Mouse (Mus musculus) limb, embryonic 11.5 days (tissue): Measurements from ENCODE around the gene S100a13. TPM values are rescaled to one million over a fixed set of nuclear protein-coding genes. Genes with fewer than 3 reads are reported as not detected.

Source experiments
- ATAC-seq: fragments of 200-750 bp; cut with Nextera tagmentation; 2 replicates; pipeline ENCODE4 v1.8.0; 2017; ENCODE audit warnings: low read depth; ENCODE audit not compliant: insufficient number of reproducible peaks, low FRiP score, low TSS enrichment
- DNase-seq: peaks from one replicate; pipeline ENCODE4 v3.0.0-alpha.2; 2015; ENCODE audit warnings: low spot score
- H3K27ac ChIP-seq: fragments of 300-500 bp; sonication (generic); replicated peaks from 2 replicates; pipeline ENCODE4 v1.5.1; 2014; ENCODE audit warnings: low read depth, mild to moderate bottlenecking, low read length
- H3K27me3 ChIP-seq: fragments of 300-500 bp; sonication (generic); 2 replicates; pipeline ENCODE4 v1.6.1; 2014; ENCODE audit warnings: mild to moderate bottlenecking, low read length, mixed read lengths; ENCODE audit not compliant: control insufficient read depth, insufficient read depth
- H3K36me3 ChIP-seq: fragments of 300-500 bp; sonication (generic); 2 replicates; pipeline ENCODE4 v1.6.1; 2014; ENCODE audit warnings: mild to moderate bottlenecking, low read length, moderate library complexity, mixed read lengths; ENCODE audit not compliant: control insufficient read depth, insufficient read depth
- H3K4me1 ChIP-seq: fragments of 300-500 bp; sonication (generic); 2 replicates; pipeline ENCODE4 v1.6.1; 2014; ENCODE audit warnings: low read length, mixed read lengths; ENCODE audit not compliant: control insufficient read depth, insufficient read depth
- H3K4me2 ChIP-seq: fragments of 300-500 bp; sonication (generic); 2 replicates; pipeline ENCODE4 v1.6.1; 2014; ENCODE audit warnings: low read depth, mild to moderate bottlenecking, moderate library complexity; ENCODE audit not compliant: severe bottlenecking
- H3K4me3 ChIP-seq: fragments of 300-500 bp; sonication (generic); 2 replicates; pipeline ENCODE4 v1.5.1; 2014; ENCODE audit warnings: low read depth, low read length
- H3K9ac ChIP-seq: fragments of 300-500 bp; sonication (generic); 2 replicates; pipeline ENCODE4 v1.6.1; 2014; ENCODE audit warnings: mild to moderate bottlenecking, low read length
- H3K9me3 ChIP-seq: fragments of 300-500 bp; sonication (generic); 2 replicates; pipeline ENCODE4 v1.6.1; 2016; ENCODE audit warnings: low read length; ENCODE audit not compliant: control insufficient read depth
- whole genome bisulfite sequencing: fragments of 180-500 bp; shearing (Covaris S2); extraction: QIAGEN DNeasy Blood & Tissue Kit; methylation state at CpG from one replicate; pipeline ENCODE4 v1.1.7; 2014; 5-methylcytosine and 5-hydroxymethylcytosine counted together
- polyA plus RNA-seq: library from polyadenylated mRNA; unstranded; fragments of >200 nt; fragmentation: Nextera tagmentation; extraction: Ambion mirVana; gene quantifications from 2 replicates; pipeline ENCODE4 v1.2.1, GENCODE M21; 2014

S100a13 gene
- polyA plus RNA-seq, 1 experiment from 2014 or later: 12.6 TPM

GRCm38 (mm10) chr3:90526580-90526979 is 12.3 kb downstream of the S100a13 start, which contains the start of gene S100a14:
S100a14 (plus strand) TSS chr3:90526856.
- Histone ChIP-seq H3K27me3 (no peaks in the 10 kb centered on the region), H3K4me2 (no peak within 1 kb of the TSS), H3K9ac (no peak within 1 kb of the TSS), H3K4me3 (no peak within 1 kb of the TSS), H3K27ac (no peak within 1 kb of the TSS), H3K36me3 (no peaks in the 10 kb centered on the region), H3K9me3 (no peaks in the 10 kb centered on the region), H3K4me1 (no peaks in the 10 kb centered on the region)
- 72% methylated on average over 5 of the region's 5 CpGs for WGBS
- DNase-seq: no peak
- ATAC-seq: no peak

DNA sequence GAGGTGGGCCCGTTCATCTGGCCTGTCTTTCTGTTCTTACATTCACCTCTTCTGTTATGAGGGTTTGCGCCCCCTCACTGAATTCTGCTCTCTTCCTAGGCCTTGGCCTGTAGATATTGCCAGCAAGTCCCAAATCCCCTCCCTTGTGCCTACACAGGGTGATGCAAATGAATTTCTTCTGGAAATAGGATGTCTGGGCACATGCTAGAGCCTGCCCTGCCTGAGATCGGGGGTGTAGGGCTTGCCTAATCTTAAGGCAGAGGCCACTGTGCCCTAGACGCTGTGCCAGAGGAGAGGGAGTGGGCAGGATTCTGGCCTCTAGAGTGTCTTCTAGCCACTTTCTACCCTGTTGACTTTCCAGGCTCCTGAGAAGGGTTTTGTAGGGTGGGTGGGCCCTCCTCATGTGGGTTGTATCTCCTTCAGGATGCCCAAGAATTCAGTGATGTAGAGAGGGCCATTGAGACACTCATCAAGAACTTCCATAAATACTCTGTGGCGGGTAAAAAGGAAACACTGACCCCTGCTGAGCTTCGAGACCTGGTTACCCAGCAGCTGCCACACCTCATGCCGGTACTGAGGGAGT is 13.1 kb downstream of the S100a13 start:
- WGBS: 83% methylated on average over 7 of the region's 7 CpGs

DNA sequence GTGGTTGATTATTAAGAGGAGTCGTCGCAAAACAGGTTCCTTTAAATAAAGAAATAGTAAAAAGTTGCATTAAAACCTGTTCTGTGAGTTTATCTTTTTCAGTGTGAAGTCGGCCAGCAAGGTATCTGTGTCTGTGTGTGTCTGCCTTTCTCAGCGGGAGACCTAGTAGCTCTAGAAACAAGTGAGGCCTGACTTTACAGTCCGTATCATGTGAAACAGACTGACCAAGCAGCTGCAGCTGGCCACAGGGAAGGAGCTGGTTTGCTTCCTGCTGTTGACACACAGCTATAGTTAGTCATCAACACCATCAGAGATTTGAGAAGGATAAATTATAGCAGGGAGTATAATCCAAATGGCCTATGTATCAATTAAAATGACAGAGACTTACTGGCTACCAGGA is 17.5 kb downstream of the S100a13 start:
- ATAC-seq (no peak), DNase-seq (no peak)
- H3K4me3 ChIP-seq: no peak overlapping the region
- no peak overlapping the region for H3K4me2 ChIP-seq
- WGBS: 73% methylated on average over 5 of the region's 5 CpGs
- no peak overlapping the region for H3K9ac ChIP-seq
- H3K4me1 ChIP-seq: no peaks in the 10 kb centered on the region
- H3K36me3 ChIP-seq: no peaks in the 10 kb centered on the region
- H3K27me3 ChIP-seq: no peaks in the 10 kb centered on the region
- H3K9me3 ChIP-seq: no peaks in the 10 kb centered on the region
- no peak overlapping the region for H3K27ac ChIP-seq

More for the DNA sequence above, 13.1 kb downstream of the S100a13 start:
- H3K9ac ChIP-seq: no peak overlapping the region
- ATAC-seq: no peak
- H3K4me1 ChIP-seq: no peaks in the 10 kb centered on the region
- no peak overlapping the region for H3K27ac ChIP-seq
- no peaks in the 10 kb centered on the region for H3K9me3 ChIP-seq
- no peak overlapping the region for H3K4me3 ChIP-seq
- no peaks in the 10 kb centered on the region for H3K27me3 ChIP-seq
- no peak overlapping the region for H3K4me2 ChIP-seq
- no peak for DNase-seq
- H3K36me3 ChIP-seq: no peaks in the 10 kb centered on the region

DNA sequence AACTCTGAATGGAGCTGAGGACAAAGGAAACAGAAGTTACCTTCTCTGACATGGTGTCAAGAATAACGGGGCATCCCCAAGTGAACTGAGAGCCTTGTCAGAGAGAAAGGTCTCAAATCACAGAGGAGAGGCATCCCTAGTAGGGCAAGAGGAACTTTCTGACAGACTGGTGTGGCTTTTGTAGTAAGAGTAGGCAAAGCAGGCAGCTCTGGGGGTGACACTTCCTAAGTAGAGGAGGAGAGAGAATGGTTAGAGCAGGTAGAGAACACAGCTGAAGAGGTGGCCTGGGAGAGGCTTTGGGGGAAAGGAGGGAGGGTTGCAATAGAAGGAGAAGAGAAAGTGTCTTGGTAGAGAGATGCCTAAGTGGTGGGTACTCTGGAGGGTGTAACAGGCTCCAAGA is 21.2 kb downstream of the S100a13 start:
- Histone ChIP-seq H3K36me3 (no peaks in the 10 kb centered on the region), H3K27me3 (no peaks in the 10 kb centered on the region), H3K4me2 (no peak overlapping the region), H3K9me3 (no peaks in the 10 kb centered on the region), H3K4me3 (no peak overlapping the region), H3K27ac (no peak overlapping the region), H3K9ac (no peak overlapping the region), H3K4me1 (no peaks in the 10 kb centered on the region)
- ATAC-seq (no peak), DNase-seq (no peak)
- WGBS: 62% methylated on average over 1 of the region's 1 CpGs

DNA sequence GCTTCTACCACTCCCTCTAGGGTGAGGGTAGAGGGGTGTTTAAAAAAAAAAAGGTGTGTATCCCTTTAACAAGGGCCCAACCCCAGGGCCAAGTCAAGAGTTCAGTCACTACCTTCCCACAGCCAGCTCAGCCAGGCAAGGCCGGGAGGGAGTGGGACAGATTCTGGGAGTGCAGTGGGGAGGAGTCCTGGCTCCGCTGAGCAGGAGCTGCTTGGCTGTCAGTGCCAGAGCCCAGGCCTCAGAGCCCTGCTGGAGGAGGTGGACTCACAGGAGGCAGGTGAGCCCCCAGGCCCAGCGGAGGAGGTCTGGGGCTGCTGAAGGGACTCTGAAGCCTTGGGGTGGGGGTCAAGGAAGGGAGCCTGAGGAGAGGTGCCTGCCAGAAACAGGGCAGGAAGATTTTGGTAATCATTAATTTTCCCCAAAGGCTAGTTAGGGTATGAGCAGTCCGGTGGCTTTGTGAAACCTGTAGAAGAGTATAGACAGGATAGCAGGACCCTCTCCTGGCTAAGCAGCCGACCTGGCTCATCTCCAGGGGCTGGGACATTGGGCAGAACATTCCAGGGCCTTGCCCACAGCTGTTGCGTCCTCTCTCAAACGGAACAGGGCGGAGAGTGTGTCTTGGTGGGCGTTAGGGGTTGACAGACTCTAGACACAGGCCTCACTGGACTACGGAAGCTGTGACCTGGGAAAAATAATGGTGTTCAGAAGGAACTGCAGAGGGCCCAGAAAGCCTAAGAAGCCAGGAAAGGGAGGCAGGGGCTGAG is 23.1 kb downstream of the S100a13 start, which contains the start of gene S100a16:
Gene S100a16 (plus strand): TSS at position 114 of the 764 bp plus-strand sequence.
- DNase-seq (no peak), ATAC-seq (no peak)
- Histone ChIP-seq H3K4me3 (no peak within 1 kb of the TSS), H3K36me3 (no peaks in the 10 kb centered on the region), H3K27me3 (no peaks in the 10 kb centered on the region), H3K4me2 (no peak within 1 kb of the TSS), H3K9me3 (no peaks in the 10 kb centered on the region), H3K4me1 (no peaks in the 10 kb centered on the region), H3K27ac (no peak within 1 kb of the TSS), H3K9ac (no peak within 1 kb of the TSS)
- 36% methylated on average over 10 of the region's 10 CpGs for WGBS

DNA sequence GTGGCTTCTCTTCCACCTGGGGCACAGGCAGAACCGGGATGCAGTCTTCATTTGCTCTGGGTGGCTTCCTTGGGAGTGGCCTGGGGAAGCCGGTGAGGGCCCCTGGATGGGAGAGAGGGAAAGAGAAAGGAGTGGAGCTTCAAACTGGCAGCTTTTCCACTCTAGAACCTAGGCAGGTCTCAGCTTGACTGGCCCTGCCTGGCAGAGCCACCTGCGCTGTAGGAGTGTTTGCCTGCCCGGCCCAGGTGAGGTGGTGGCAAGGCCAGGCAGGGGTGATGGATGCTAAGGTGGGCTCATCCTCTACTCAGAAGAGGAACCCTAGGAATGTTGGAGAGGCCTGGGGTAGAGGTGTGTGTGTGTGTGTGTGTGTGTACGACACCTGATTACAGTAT is 23.7 kb downstream of the S100a13 start:
- H3K36me3 ChIP-seq: no peaks in the 10 kb centered on the region
- no peaks in the 10 kb centered on the region for H3K4me1 ChIP-seq
- H3K4me3 ChIP-seq: no peak overlapping the region
- no peak for DNase-seq
- no peaks in the 10 kb centered on the region for H3K9me3 ChIP-seq
- H3K9ac ChIP-seq: no peak overlapping the region
- ATAC-seq: no peak
- WGBS: 65% methylated on average over 5 of the region's 5 CpGs
- no peak overlapping the region for H3K27ac ChIP-seq
- H3K27me3 ChIP-seq: no peaks in the 10 kb centered on the region
- H3K4me2 ChIP-seq: no peak overlapping the region

GRCm38 (mm10) chr3:90540904-90541303 is 26.7 kb downstream of the S100a13 start:
- DNase-seq (no peak), ATAC-seq (peak; percentile 5; the same call in 1 of the 2 replicates)
- Histone ChIP-seq H3K4me1 (no peaks in the 10 kb centered on the region), H3K9me3 (no peaks in the 10 kb centered on the region), H3K27me3 (no peaks in the 10 kb centered on the region), H3K9ac (no peak overlapping the region), H3K36me3 (no peaks in the 10 kb centered on the region), H3K4me3 (no peak overlapping the region), H3K27ac (no peak overlapping the region), H3K4me2 (no peak overlapping the region)
- WGBS: 78% methylated on average over 4 of the region's 4 CpGs

GRCm38 (mm10) chr3:90549676-90550420 is 35.6 kb downstream of the S100a13 start:
- H3K9ac ChIP-seq: no peak overlapping the region
- H3K9me3 ChIP-seq: no peaks in the 10 kb centered on the region
- H3K27ac ChIP-seq: no peak overlapping the region
- H3K4me1 ChIP-seq: peaks cover 3% of the 10 kb centered on the region; the same call in 1 of the 2 replicates
- ATAC-seq (peak; percentile 65; the same call in 1 of the 2 replicates), DNase-seq (no peak)
- H3K36me3 ChIP-seq: no peaks in the 10 kb centered on the region
- no peak overlapping the region for H3K4me3 ChIP-seq
- WGBS: 20% methylated on average over 5 of the region's 5 CpGs
- H3K27me3 ChIP-seq: no peaks in the 10 kb centered on the region
- H3K4me2 ChIP-seq: no peak overlapping the region
